Mouse (Mus musculus) midbrain, embryonic 11.5 days (tissue): ENCODE data around the gene Rab6a. TPM values are rescaled to one million over a fixed set of nuclear protein-coding genes. Genes with fewer than 3 reads are reported as not detected.

Experiments
- ATAC-seq: fragments of 200-750 bp; cut with Nextera tagmentation; 2 replicates; pipeline ENCODE4 v1.8.0; 2017; ENCODE audit warnings: moderate TSS enrichment, moderate library complexity; ENCODE audit not compliant: low FRiP score
- DNase-seq: peaks from one replicate; pipeline ENCODE4 v3.0.0; 2015; ENCODE audit warnings: low spot score; ENCODE audit errors: missing footprints
- H3K27ac ChIP-seq: fragments of 300-500 bp; sonication (generic); 2 replicates; pipeline ENCODE4 v1.5.1; 2014; ENCODE audit warnings: low read depth, low read length
- H3K27me3 ChIP-seq: fragments of 300-500 bp; sonication (generic); 2 replicates; pipeline ENCODE4 v1.6.1; 2014; ENCODE audit warnings: mild to moderate bottlenecking, low read length, moderate library complexity, mixed read lengths; ENCODE audit not compliant: control insufficient read depth, insufficient read depth
- H3K36me3 ChIP-seq: fragments of 300-500 bp; sonication (generic); 2 replicates; pipeline ENCODE4 v1.6.1; 2014; ENCODE audit warnings: mild to moderate bottlenecking, low read length, moderate library complexity, mixed read lengths; ENCODE audit not compliant: control insufficient read depth, insufficient read depth
- H3K4me1 ChIP-seq: fragments of 300-500 bp; sonication (generic); 2 replicates; pipeline ENCODE4 v1.6.1; 2014; ENCODE audit warnings: low read length; ENCODE audit not compliant: control insufficient read depth, insufficient read depth
- H3K4me2 ChIP-seq: fragments of 300-500 bp; sonication (generic); 2 replicates; pipeline ENCODE4 v1.6.1; 2014; ENCODE audit warnings: mild to moderate bottlenecking, moderate library complexity
- H3K4me3 ChIP-seq: fragments of 300-500 bp; sonication (generic); 2 replicates; pipeline ENCODE4 v1.5.1; 2014; ENCODE audit warnings: low read depth, low read length
- H3K9ac ChIP-seq: fragments of 300-500 bp; sonication (generic); 2 replicates; pipeline ENCODE4 v1.6.1; 2014; ENCODE audit warnings: low read length
- H3K9me3 ChIP-seq: fragments of 300-500 bp; sonication (generic); 2 replicates; pipeline ENCODE4 v1.6.1; 2016; ENCODE audit warnings: low read length; ENCODE audit not compliant: control insufficient read depth
- WGBS: fragments of 180-500 bp; shearing (Covaris S2); extraction: QIAGEN DNeasy Blood & Tissue Kit; methylation state at CpG from one replicate; pipeline ENCODE4 v1.1.7; 2014; 5-methylcytosine and 5-hydroxymethylcytosine counted together
- polyA plus RNA-seq: library from polyadenylated mRNA; unstranded; fragments of >200 nt; fragmentation: Nextera tagmentation; extraction: Ambion mirVana; gene quantifications from 2 replicates; pipeline ENCODE4 v1.2.1, GENCODE M21; 2014

The Rab6a gene
- polyA plus RNA-seq, 1 experiment from 2014 or later, result 180 TPM

- no peaks in the 10 kb centered on the region for H3K9me3 ChIP-seq
- no peak overlapping the region for H3K9ac ChIP-seq
- DNase-seq, result no peak
- H3K27me3 ChIP-seq, result no peaks in the 10 kb centered on the region
- no peaks in the 10 kb centered on the region for H3K36me3 ChIP-seq
- H3K27ac ChIP-seq, result no peak overlapping the region
- no peak overlapping the region for H3K4me2 ChIP-seq
- 74% methylated on average over 5 of the region's 5 CpGs for WGBS
- no peak for ATAC-seq
- no peaks in the 10 kb centered on the region for H3K4me1 ChIP-seq
- no peak overlapping the region for H3K4me3 ChIP-seq
Measured at GRCm38 (mm10) chr7:100684081-100684480, 76.9 kb downstream of the Rab6a start.

GRCm38 (mm10) chr7:100684538-100684937 is 77.3 kb downstream of the Rab6a start:
- no peak overlapping the region for H3K27ac ChIP-seq
- no peak overlapping the region for H3K4me2 ChIP-seq
- no peak overlapping the region for H3K4me3 ChIP-seq
- no peak overlapping the region for H3K9ac ChIP-seq
- ATAC-seq, result no peak
- 62% methylated on average over 7 of the region's 7 CpGs for WGBS
- no peaks in the 10 kb centered on the region for H3K4me1 ChIP-seq
- no peaks in the 10 kb centered on the region for H3K27me3 ChIP-seq
- no peaks in the 10 kb centered on the region for H3K9me3 ChIP-seq
- peak; percentile 94 for DNase-seq
- H3K36me3 ChIP-seq, result no peaks in the 10 kb centered on the region

- H3K27me3 ChIP-seq, result no peaks in the 10 kb centered on the region
- H3K4me1 ChIP-seq, result no peaks in the 10 kb centered on the region
- no peak overlapping the region for H3K9ac ChIP-seq
- no peak overlapping the region for H3K4me3 ChIP-seq
- no peaks in the 10 kb centered on the region for H3K9me3 ChIP-seq
- no peaks in the 10 kb centered on the region for H3K36me3 ChIP-seq
- peak; percentile 54; the same call in 1 of the 2 replicates for ATAC-seq
- 41% methylated on average over 13 of the region's 13 CpGs for WGBS
- H3K4me2 ChIP-seq, result no peak overlapping the region
- no peak overlapping the region for H3K27ac ChIP-seq
- peak; percentile 95 for DNase-seq
Measured at GRCm38 (mm10) chr7:100685061-100686030, 78.1 kb downstream of the Rab6a start.

- no peak overlapping the region for H3K27ac ChIP-seq
- no peaks in the 10 kb centered on the region for H3K9me3 ChIP-seq
Measured at GRCm38 (mm10) chr7:100688471-100688870, 81.3 kb downstream of the Rab6a start.

More at GRCm38 (mm10) chr7:100688471-100688870, 81.3 kb downstream of the Rab6a start:
- Histone ChIP-seq H3K9ac (no peak overlapping the region), H3K4me1 (no peaks in the 10 kb centered on the region), H3K36me3 (no peaks in the 10 kb centered on the region), H3K4me3 (no peak overlapping the region), H3K4me2 (no peak overlapping the region), H3K27me3 (no peaks in the 10 kb centered on the region)
- DNase-seq (no peak), ATAC-seq (no peak)
- 88% methylated on average over 7 of the region's 7 CpGs for WGBS

Other genes with a start within 250 kb of the Rab6a start
- 36.0 and 38.3 TPM in 2 replicates for gene C2cd3, start 235.2 kb upstream of the Rab6a start, polyA plus RNA-seq
- 95.4 and 102 TPM in 2 replicates for gene Ppme1, start 235.1 kb upstream of the Rab6a start, polyA plus RNA-seq
- gene Ucp3, start 134.4 kb upstream of the Rab6a start, polyA plus RNA-seq, result not detected in 2 replicates
- 67.0 and 80.4 TPM in 2 replicates for gene Ucp2, start 114.1 kb upstream of the Rab6a start, polyA plus RNA-seq
- gene Dnajb13, start 92.5 kb upstream of the Rab6a start, polyA plus RNA-seq, result 0.33 and 0.52 TPM in 2 replicates
- 15.7 and 22.8 TPM in 2 replicates for gene Coa4, start 70.3 kb upstream of the Rab6a start, polyA plus RNA-seq
- 62.9 and 70.2 TPM in 2 replicates for gene Mrpl48, start 891 bp downstream of the Rab6a start, polyA plus RNA-seq
- 3.6 and 4.3 TPM in 2 replicates for gene Plekhb1, start 55.0 kb downstream of the Rab6a start, polyA plus RNA-seq
- 34.8 and 36.3 TPM in 2 replicates for gene Fam168a, start 99.2 kb downstream of the Rab6a start, polyA plus RNA-seq